Mouse (Mus musculus): ENCODE results near the gene Psmd3. TPM values are rescaled to one million over a fixed set of nuclear protein-coding genes. Genes with fewer than 3 reads are reported as not detected.
A peak's percentile ranks its signal among the peaks of the same experiment; 100 is the strongest.
"Not testable (repeated sequence)": the region's sequence is repeated elsewhere in the genome, so short reads cannot be mapped to it uniquely, and the experiment has no call there.

Psmd3 gene
- total RNA-seq (2021), result 100 to 1,000 TPM; 112 to 113 TPM
- long read RNA-seq, experiment 1, transcript Psmd3-201 (12 exons, 2,148 nt), result major isoform, 180 of 205 reads
- long read RNA-seq, experiment 1, partial matches to known transcripts, result 16 of 205 reads
- long read RNA-seq, experiment 1, other reads (novel, unspliced or antisense), result 9 of 205 reads
- long read RNA-seq, experiment 2, transcript Psmd3-201 (12 exons, 2,148 nt), result major isoform, 167 of 190 reads
- long read RNA-seq, experiment 2, partial matches to known transcripts, result 16 of 190 reads
- long read RNA-seq, experiment 2, other reads (novel, unspliced or antisense), result 7 of 190 reads

DNA sequence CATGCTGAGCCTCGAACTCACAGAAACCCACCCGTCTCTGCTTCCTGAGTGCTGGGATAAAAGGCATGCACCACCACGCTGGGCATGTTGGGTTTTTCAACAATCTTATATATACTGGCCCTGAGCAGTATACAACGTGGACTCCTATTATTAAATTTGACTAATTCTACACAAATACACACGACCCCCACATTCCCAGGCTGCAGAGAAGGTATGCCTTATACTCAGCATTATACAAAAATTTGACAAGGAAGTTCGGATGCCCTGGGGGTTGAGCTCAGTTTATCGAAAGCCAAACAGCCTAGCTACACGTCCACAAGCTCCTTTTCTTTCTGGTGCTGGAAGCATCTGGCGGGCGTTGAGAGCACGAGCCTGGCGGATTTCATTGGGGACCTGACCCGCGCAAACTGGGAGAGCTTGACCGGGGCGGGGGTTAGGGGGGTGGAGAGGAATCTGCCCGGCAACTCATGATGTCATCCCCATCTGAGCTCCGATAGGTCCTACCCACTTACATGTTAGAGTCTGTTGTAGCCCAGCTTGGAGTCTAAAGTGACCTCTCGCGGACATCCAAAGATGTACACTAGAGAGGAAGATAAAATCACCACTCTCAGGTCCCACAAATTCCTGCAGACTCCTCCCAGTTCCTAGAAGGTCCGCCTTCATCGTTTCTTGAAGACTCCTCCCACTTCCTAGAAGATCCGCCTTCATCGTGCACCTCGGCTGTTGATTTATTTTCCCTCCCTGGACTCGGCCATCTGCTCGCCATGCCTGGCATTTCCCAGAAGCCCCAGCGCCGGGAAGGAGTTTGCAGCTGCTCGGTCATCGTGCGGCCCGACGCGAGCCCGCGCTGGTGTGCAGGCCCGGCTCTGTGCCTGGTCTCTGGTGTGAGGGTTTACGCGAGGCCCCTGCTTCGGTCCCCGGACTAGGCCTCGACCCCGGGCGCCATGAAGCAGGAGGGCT lies at the start of gene Psmd3:
Psmd3 (plus strand) TSS at position 769 of the 960 bp plus-strand sequence.
- peak; percentile 91 for DNase-seq

DNA sequence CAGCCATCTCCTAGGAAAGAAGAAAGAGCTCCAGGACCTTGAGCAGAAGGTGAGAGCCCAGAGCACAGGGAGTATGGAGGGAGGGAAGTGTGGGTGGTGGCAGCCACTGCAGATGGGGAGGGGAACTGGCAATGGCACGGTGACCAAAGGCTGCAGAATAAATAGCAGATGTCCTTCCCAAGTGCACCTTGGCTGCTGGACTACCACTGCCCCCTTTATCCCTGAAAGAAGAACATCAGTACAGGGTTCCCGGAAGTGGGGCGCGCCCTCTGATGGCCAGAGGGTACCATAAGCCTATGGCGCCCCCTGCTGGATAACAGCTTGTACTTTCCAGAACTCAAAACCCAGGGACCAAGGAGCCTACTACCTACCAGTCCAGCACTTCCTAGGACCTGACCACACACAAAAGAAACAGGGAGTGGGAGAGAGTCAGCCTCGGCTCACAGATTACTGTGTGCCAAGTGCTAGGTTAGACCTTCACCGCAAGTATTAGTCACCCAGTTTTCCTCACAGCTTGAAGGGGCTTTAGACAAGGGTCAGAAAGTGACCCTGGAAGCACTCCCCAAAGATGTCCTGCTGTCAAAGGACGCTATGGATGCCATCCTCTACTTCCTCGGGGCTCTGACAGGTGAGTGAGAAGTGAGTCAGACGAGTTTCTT lies 46.9 kb upstream of the Psmd3 start:
- not testable (repeated sequence) for DNase-seq

DNA sequence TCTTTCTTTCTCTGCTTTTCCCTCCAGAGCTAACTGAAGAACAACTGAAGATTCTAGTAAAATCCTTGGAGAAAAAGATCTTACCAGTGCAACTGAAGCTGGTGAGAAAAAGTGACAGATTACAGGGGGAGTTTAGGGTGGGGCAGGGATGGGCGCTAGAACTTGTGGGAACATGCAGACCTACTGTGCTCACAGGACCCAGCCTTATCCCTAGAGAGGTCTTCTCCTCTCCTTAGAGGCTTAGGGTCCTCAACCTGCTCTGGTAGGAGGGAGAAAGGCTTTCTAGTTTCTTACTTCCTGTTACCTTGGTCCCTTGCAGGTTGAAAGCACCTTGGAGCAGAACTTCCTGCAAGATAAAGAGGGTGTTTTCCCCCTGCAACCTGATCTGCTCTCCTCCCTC lies 44.9 kb upstream of the Psmd3 start:
- no peak for DNase-seq

DNA sequence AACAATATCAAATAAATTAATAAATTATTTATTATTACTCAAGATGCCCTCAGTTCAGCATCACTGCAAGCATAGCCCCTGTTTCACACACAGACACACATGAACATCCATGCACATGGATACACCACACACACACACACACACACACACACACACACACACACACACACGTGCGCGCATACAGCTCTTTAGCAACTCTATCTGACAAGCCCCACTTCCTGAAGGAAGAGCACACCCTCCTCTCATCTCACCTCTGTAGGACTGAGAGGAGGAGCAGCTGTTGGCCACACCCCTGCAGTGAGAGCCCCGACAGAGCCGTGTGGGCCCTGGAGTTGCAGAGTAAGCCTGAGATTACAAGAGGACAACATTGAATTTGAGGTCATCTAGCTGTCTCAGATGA lies 42.3 kb upstream of the Psmd3 start:
- DNase-seq, result no peak

DNA sequence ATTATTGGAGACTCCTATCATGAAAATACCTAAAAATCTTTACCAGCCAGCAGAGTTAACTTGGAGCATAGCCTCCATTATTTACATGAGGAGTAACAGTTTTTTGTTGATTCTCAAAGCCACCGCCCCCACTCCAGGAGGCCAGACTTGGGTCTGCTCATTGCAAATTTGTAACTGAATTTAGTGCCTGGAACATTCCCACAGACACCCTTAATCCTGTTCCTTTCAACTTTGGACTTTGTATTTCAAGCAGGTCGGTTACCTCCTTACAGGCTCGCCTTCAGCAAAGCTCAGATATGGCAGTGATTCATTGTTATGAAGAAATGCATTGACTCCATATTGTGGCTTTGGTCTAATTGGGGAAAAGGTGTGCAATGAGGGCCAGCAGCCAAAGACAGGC lies 37.6 kb upstream of the Psmd3 start:
- DNase-seq, result no peak

DNA sequence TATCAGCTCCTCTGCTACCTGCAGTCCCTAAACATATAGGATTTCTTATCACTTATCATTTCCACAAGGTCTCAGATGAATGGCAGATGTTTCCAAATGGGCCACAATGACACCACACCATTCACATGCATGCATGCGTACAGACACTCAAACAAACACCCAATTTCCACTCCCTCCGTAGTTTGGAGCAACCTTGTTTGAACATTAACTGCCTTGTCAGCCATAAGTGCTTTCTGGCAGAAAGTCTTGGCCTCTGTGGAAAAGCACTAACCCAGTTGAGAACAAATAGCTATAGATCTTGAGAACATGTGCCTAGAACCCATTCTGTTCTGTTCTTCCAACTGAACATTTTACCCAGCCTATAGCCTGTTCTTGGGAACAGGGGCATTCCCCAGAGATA lies 36.4 kb upstream of the Psmd3 start:
- no peak for DNase-seq

DNA sequence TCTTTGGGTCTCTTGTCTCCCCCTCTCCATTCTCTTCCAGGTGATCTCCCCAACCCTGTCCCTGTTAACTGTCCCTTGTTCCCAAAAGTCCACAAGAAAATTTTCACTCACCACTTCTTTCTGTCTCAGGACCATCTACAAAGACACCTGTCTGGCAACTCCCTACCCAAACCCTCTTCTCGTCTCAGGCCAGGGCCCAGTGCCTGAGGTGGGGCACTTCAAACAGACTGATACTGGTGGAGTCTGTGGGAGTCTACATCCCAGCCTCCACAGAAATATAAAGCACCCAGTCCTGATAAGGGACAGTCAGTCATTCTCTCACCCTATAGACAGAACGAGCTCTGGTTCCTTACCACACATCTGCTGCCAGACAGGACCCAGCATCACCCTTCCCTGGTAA lies 35.9 kb upstream of the Psmd3 start, which contains the start of gene Gsdma2:
Gsdma2 (plus strand) TSS at position 301 of the 400 bp plus-strand sequence.
- no peak for DNase-seq

DNA sequence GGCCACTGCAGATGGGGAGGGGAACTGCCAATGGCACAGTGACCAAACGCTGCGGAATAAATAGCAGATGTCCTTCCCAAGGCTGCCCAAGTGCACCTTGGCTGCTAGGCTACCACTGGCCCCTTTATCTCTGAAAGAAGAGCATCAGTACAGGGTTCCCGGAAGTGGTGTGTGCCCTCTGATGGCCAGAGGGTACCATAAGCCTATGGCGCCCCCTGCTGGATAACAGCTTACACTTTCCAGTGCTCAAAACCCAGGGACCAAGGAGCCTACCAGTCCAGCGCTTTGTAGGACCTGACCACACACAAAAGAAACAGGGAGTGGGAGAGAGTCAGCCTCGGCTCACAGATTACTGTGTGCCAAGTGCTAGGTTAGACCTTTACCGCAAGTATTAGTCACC lies 27.3 kb upstream of the Psmd3 start:
- DNase-seq, result peak; percentile 57

DNA sequence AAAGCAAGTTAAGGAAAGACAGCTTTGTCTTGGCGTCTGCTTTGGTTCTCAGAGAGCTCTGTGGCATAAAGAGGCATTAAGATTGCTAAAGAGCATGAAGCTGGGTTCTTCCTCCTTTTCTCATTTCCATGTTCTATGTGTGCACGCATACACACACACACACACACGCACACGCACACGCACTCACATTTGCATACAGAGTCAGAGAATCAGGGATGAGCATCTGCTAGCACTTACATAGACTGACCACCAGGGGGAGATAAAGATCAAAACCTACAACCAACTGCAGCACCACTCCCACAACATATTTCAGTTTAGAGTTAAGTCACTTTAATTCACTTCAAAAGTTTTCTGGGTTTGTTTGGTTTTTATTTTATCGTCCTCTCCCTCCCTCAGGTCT lies 21.8 kb upstream of the Psmd3 start:
- no peak for DNase-seq

DNA sequence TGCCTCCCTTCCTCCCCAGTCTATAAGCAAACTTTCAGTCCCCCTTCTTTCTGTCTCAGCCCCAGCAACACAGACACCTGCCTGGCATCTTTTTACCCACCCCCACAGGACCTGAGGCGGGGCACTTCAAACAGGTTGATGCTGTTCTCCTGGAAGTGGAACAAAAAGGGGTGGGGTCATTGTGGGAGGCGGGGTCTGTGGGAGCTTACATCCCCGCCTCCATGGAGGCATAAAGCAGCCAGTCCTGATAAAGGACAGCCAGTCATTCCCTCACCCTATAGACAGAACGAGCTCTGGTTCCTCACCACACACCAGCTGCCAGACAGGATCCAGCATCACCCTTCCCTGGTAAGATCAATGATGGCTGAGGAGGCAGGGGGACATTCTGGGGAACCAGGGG lies 18.3 kb upstream of the Psmd3 start, which contains the start of gene Gsdma:
Gsdma (plus strand) TSS at position 261 of the 400 bp plus-strand sequence.
- no peak for DNase-seq

DNA sequence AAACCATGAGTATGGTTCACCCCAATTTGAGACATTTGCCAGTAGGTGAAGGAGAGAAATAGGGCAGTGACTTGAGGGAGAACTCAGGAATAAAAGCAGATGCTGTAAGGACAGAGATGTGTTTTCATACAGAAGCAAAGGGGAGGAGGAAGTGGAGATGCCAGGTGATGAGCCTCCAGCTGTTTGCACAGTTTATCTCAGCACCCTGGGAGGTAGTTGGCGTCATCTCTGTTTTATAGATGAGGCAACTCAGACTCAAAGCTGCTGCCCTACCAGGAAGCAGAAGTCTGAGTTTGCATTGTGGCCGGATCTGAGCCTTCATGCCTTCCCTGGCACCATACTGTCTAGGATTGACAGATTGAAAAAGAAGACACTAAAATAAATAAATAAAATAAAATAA lies 13.4 kb upstream of the Psmd3 start:
- DNase-seq, result no peak

DNA sequence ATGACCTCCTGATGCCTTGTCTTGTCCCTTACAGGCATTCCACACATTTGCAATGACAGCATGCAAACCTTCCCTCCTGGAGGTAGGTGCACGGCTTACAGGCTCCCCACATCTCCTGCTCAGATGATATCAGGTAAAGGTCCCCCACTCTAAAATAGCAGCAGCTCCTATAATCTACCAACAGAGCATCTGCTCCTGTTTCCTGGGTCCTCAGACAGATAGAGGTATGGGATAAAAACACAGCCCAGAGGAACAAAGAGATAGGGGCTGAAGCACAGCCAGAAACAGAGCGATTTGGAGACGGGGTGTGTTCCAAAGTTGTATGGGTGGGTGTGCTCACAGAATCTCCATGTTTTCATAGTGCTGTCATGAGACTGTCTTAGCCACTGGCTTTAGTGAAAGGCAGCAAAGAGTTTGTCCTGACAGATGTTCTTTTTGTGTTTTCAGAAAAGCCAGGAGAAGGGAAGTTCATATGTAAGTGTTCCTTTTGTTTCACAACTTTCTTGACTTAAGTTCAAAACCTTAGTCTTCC lies 11.0 kb upstream of the Psmd3 start:
- DNase-seq, result no peak

DNA sequence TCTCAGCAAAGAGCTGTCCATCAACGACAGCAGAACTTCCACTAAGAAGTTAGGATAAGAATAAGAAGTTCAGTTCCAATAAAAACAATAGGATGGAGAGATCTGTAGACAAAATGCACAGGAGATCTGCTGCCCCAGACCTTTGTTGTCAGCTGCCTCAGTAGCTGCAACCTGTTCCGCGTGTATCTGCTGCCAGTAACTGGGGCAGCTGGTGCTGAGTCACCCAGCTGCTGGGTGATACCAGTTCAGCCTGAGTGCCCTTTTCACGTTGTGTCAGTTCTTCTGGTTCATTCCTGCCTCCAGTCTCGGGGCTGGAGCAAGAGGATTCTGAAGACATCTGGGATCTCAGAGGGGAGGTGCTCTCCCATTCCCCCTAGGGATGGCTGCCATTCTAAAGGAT lies 10.5 kb upstream of the Psmd3 start:
- DNase-seq, result no peak

DNA sequence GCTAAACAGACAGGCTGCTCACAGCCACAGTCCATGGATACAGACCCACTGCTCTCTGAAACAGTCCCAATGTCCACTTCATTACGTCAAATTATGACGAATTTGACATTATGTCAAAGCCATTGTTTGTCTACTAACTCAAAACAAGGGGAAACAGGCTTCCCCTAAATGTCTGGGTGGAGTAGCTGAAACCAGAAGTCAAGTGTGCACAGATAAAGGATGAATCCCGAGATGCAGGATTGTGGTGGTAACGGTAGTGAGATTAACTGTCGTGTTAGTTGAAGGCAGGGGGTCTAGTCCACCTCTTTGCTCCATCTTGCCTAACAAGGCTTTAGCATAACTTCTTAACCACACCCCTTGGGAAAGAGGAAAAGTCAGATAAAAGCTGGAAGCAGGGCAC lies 9.9 kb upstream of the Psmd3 start:
- no peak for DNase-seq

DNA sequence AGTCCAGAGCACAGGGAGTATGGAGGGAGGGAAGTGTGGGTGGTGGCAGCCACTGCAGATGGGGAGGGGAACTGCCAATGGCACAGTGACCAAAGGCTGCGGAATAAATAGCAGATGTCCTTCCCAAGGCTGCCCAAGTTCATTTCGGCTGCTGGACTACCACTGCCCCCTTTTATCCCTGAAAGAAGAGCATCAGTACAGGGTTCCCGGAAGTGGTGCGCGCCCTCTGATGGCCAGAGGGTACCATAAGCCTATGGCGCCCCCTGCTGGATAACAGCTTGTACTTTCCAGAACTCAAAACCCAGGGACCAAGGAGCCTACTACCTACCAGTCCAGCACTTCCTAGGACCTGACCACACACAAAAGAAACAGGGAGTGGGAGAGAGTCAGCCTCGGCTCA lies 9.2 kb upstream of the Psmd3 start:
- DNase-seq, result peak; percentile 52

DNA sequence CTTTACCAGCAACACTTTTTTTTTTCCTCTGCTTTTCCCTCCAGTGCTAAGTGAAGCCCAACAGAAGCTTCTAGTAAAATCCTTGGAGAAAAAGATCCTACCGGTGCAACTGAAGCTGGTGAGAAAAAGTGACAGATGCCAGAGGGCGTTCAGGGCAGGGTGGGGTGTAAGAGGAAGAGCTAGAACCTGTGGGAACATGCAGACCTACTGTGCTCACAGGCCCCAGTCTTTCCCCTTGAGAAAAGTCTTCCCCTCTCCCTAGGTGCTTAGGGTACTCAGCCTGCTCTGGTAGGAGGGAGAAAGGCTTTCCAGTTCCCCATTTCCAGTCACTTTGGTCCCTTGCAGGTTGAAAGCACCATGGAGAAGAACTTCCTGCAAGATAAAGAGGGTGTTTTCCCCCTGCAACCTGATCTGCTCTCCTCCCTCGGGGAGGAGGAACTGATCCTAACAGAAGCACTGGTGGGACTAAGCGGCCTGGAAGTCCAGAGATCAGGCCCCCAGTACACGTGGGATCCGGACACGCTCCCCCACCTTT lies 6.5 kb upstream of the Psmd3 start:
- DNase-seq, result no peak

DNA sequence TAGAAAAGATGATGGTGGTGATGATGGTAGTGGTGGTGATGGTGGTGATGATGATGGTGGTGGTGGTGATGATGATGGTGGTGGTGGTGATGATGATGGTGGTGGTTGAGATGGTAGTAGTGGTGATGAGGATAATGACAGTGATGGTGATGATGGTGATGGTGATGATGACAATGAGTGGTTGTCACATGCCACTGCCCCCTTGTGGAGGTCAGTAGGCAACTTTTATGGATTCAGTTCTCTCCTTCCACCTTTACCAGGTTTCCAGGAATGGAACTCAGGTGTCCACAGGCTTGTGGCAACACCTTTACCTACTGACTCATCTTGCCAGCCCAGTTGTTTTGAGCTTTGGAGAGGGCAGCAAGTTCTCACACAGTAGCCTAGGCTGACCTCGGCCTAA lies 2.3 kb upstream of the Psmd3 start:
- DNase-seq, result no peak

DNA sequence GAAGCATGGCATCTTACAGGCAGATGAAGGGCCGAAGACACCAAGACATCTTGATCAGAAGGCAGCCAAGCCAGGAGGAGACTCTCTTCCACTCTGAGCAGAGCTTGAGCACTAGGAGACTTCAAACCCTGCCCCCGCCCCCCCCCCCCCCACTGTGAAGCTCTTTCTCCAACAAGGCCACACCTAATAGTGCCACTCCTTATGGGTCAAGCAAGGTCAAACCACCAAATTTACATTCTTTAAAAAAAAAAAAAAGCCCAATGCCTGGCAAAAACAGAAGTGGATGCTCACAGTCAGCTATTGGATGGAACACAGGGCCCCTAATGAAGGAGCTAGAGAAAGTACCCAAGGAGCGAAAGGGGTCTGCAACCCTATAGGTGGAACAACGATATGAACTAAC lies 1.8 kb upstream of the Psmd3 start:
- DNase-seq, result not testable (repeated sequence)

DNA sequence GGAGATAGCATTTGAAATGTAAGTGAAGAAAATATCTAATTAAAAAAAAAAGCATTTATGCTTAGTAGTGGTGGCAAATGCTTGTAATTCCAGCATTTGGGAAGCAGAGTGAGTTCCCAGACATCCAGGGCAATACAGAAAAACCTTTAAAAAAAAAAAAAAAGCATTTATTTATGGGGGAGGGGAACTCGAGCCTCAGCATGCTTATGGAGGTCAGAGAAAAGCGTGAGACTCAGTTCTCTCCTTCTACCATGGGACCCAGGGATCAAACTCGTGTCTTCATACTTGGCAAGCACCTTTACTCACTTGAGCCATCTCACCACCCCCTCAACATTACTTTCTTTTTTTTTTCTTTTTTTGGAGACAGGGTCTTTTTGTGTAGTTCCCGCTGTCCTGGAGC lies 1.2 kb upstream of the Psmd3 start:
- DNase-seq, result no peak

DNA sequence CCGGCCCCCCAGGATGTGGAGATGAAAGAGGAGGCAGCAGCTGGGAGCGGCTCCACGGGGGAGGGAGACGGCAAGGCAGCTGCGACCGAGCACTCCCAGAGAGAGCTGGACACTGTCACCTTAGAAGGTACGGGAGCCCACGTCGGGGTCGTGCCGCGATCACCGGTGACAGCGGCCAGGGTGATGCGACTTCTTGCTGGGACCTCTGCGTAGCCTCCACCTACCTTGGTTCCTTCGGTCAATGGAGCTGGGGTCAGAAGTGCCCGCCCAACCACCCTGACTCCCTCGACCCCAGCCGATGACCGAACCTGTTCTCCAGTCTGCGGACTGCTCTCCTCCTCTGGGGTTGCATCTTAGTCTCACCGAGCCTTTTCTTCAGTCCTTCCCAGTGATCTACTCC lies 457 bp downstream of the Psmd3 start:
- DNase-seq, result no peak

DNA sequence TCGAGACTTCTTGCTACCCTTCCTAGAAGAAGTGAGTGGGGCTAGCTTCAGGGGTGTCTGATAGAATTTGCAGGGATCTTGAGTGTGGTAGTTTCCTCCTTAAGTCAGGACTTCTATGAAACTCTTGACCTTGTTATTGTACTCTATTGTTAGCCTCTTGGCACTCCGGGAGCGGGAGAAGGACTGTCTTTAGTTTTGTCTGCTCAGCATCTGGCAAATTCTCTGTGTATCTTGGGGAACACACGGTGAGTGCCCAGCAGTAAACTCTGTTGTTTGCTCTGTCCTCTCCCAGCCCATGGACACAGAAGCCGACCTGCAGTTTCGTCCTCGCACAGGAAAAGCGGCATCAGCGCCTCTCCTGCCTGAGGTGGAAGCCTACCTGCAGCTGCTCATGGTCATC lies 3.3 kb downstream of the Psmd3 start:
- no peak for DNase-seq

DNA sequence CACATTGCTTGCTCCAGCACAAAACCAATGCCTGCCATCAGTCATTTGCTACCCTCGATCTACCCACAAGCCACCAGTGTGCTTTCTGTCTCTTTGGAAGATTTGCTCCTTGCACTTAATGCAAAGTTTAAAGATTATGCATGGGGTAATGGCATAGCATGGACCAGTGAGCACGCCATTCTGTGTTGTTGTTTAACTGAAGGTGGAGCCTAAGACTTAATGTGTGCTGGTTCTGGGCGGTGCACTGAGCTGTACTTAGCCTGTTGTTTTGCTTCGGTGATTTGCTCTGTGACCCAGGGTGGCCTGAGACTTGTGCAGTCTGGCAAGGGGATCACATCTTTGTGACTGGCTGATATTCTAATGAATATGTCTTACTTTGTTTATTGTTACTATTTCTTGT lies 4.6 kb downstream of the Psmd3 start:
- no peak for DNase-seq

Measured in gastrocnemius, postnatal 10 days (tissue).